Mouse (Mus musculus) lung, adult 18-20 months (tissue): ENCODE results near the gene Baiap2l1.

ENCODE experiments used
- DNase-seq, 2 experiments: peaks; one replicate each; pipeline ENCODE4 v3.0.0; 2022; ENCODE audit warnings: mixed read lengths in 2 of 2

Gene Baiap2l1

GRCm38 (mm10) chr5:144223503-144223862 lies 134.4 kb downstream of the Baiap2l1 start, which contains the start of gene Tecpr1:
Gene Tecpr1 (minus strand): TSS chr5:144223615.
- peak; percentile 96 to 97 for DNase-seq

DNA sequence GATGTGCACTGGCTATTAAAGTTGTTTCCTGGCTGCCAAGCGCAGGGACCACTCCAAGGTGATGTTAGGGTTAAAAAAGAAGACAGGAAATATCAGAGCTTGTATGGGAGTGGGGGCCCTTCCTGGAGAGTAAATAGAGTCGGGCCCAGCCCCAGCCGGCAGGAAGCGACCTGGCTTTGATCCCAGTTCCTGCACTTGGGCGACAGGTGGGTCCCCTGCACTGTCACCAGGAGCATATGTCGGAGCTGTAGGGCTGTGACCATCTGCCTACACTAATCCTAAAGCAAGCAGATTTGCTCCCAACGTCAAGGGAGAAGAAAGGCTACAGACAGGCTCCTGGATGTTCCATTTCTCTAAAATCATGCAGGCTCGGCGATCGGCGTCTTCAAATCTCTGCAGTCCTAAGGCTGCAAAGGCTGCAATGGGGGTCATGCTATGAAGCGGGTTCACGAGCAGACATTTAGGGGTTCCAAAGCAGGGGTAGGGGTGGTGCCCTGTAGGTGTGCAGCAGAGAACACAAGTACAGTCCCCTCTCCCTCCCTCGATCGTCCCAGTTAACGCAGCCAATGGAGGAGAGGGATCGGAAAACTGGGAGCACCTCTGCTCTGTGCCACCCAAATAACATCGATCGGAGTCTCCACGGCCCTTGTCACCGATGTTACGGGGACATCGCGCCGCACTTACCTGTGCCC lies 135.0 kb downstream of the Baiap2l1 start:
- DNase-seq: peak; percentile 74 to 81

DNA sequence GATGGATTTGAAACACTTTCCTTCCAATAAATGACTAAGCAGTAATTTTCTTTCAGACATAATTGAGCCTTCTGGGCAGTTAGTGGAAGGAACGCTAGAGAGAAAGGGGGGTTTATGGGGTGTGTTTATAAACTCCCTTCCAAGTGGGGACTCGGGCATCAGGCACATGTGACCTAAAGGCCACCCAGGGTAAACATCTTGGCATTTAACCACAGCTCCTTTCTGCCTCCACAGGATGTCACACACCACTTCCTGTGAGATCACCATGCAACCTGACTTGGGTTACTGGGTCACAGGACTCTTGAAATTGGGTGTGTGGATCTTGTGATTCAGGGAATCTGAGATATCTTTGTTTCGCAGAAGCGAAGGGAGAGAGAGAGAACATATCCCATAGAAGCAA lies 136.6 kb downstream of the Baiap2l1 start:
- peak; percentile 59 to 83 for DNase-seq

DNA sequence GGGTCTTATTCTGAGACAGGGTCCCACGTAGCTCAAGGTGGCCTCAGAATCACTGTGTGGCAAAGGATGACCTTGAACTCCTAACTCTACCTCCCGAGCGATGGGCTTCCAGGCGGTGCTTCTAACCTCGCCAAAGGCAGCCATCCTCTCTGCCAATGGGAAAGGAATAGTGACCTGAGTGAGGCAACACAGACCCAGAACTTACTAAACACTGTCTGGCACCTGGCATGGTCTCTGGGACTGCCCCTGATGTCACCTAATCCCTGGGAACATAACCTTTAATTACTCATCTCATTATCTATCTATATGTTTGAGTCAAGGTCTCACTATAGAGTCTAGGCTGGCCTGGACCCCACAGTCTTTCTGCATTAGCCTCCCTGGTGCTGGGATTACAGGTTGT lies 138.0 kb downstream of the Baiap2l1 start:
- no peak for DNase-seq

DNA sequence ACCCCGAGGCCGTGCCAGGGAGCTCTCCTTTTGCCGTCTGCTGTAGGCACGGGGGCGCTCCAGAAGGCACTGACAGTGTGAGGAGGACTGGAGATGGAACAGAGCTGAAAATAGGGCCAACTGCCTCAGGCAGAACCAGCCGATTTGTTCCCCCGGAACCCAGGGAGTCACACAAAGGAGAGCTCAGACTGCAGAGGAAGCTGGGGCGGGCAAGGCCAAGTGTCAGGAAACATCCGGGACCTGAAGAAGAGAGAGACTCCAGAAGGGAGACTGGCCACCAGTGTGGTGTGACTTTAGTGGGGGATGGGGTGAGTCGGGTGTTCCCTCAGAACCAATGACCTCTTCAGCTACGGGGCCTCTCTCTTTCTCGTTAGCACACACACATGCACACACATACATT lies 138.6 kb downstream of the Baiap2l1 start:
- peak in 1 of 2 experiments; percentile 50 for DNase-seq

GRCm38 (mm10) chr5:144218061-144218460 lies 139.9 kb downstream of the Baiap2l1 start:
- no peak for DNase-seq

DNA sequence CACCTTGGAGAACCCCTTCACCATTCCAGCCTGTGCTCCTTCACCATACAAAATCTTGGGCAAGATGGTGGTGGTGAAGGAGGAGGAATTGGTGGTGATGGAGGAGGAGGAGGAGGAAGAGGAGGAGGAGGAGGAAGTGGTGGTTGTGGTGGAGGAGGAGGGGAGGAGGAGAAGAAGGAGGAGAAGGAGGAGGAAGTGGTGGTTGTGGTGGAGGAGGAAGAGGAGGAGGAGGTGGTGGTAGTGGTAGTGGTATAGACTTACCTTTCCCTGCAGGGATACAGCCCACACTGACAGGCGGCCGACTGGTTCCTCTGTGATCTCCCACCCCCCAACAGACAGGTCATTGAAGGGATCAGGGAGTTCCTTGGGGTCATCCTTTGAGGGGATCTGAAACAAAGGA lies 141.9 kb downstream of the Baiap2l1 start:
- DNase-seq: no peak
